Comparison of ENCODE assay signal across 9 mouse cellular contexts in the genomic region with DNA sequence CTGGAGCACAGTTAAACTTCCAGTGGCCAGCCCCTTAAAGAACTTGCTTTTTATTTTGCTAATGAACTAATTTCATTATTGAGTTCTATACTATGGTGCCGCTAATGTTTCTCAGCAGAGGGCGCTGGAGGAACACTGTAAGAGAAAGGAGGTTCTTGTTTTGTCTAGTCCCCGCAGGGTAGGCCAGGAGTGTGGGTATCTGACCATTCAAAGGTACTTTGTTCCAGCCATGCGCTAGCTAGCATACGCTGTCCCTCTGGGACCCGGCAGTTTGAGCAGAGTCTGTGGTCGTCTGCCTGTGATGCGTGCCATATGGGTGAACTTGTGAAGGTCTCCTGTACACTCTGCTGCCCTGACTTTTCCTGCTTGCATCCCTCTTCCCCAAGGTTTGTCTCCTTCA.
DNase-seq lines count a peak whose midpoint lies in the region; ATAC-seq and TF ChIP-seq lines count a peak whose summit lies in the region.
"Had no signal": no experiment of that assay in that cellular context is flagged by ENCODE, and none has a peak within 500 bp of the region (broad histone marks: within the 10 kb centered on the region; RNA-seq: fewer than 3 reads in every experiment).

No protein-coding gene starts in this region.

- H3K4me3 ChIP-seq in lung, adult 2 months (replicated peaks; ENCODE audit: extremely low read depth, low read depth, low read length) = no peak overlapping the region
- H3K4me3 ChIP-seq in forebrain, embryonic 15.5 days = no peak overlapping the region
- H3K4me3 ChIP-seq in kidney, embryonic 15.5 days (replicated peaks) = no peak overlapping the region
- H3K4me3 ChIP-seq in liver, adult 2 months (ENCODE audit: insufficient read depth, low read depth, low read length) = no peak overlapping the region
- H3K4me3 ChIP-seq: erythroblast, embryonic 14.5 days had no signal

- H3K4me2 ChIP-seq in forebrain, embryonic 15.5 days (replicated peaks) = peak overlapping the region; percentile 34
- H3K4me2 ChIP-seq in kidney, embryonic 15.5 days = peak overlapping the region; percentile 42

- no peaks in the 10 kb centered on the region for H3K4me1 ChIP-seq in lung, adult 2 months (ENCODE audit: control insufficient read depth, insufficient read depth, low read length)
- H3K4me1 ChIP-seq in forebrain, embryonic 15.5 days = 0 out of 2 replicates have a peak, but pooled peaks cover 2% of the 10 kb centered on the region
- 0 out of 2 replicates have a peak, but pooled peaks cover 3% of the 10 kb centered on the region for H3K4me1 ChIP-seq in kidney, embryonic 15.5 days
- H3K4me1 ChIP-seq in liver, adult 2 months (ENCODE audit: control insufficient read depth, insufficient read depth, low read length) = no peaks in the 10 kb centered on the region

- 16% methylated on average over 8 of the region's 8 CpGs for WGBS in lung, adult 2 months
- 2% methylated on average over 8 of the region's 8 CpGs for WGBS in forebrain, embryonic 15.5 days
- WGBS in kidney, embryonic 15.5 days = 5% methylated on average over 8 of the region's 8 CpGs
- 17% methylated on average over 8 of the region's 8 CpGs for WGBS in liver, adult 2 months

- peak; percentile 0 for DNase-seq in lung, postnatal 36 days
- no peak for DNase-seq in lung, adult 2 months
- peak; percentile 59 for DNase-seq in adrenal gland, postnatal 10 days
- DNase-seq in liver, adult 2 months (ENCODE audit: extremely low read depth, low read depth, low spot score) = peak; percentile 8
- DNase-seq in ovary, postnatal 36 days (ENCODE audit: low spot score) = peak; percentile 36
- DNase-seq in thymus, postnatal 10 days (ENCODE audit: low spot score in 2 of 2) = no peak

- H3K27ac ChIP-seq in forebrain, embryonic 15.5 days (replicated peaks) = no peak overlapping the region
- H3K27ac ChIP-seq in kidney, embryonic 15.5 days = no peak overlapping the region
- no peak overlapping the region for H3K27ac ChIP-seq in liver, adult 2 months (replicated peaks; ENCODE audit: insufficient read depth, low read depth, low read length)

- no peak for TF ChIP-seq POLR2A in lung, adult 2 months (IDR thresholded peaks at IDR 0.05; ENCODE audit: borderline replicate concordance, extremely low read depth, low read depth, low read length)
- TF ChIP-seq POLR2A in liver, adult 2 months (IDR thresholded peaks at IDR 0.05; ENCODE audit: extremely low read depth, insufficient read depth, low read length) = no peak

- peak; percentile 93 for ATAC-seq in forebrain, embryonic 15.5 days (replicated peaks)
- peak; percentile 87 for ATAC-seq in kidney, embryonic 15.5 days (replicated peaks; ENCODE audit: low FRiP score)

- no peaks in the 10 kb centered on the region for H3K36me3 ChIP-seq in forebrain, embryonic 15.5 days
- no peaks in the 10 kb centered on the region for H3K36me3 ChIP-seq in kidney, embryonic 15.5 days
- H3K36me3 ChIP-seq in liver, adult 2 months (ENCODE audit: control insufficient read depth, insufficient read depth, low read length) = no peaks in the 10 kb centered on the region

- no peaks in the 10 kb centered on the region for H3K9me3 ChIP-seq in forebrain, embryonic 15.5 days
- no peaks in the 10 kb centered on the region for H3K9me3 ChIP-seq in kidney, embryonic 15.5 days (replicated peaks)

- H3K27me3 ChIP-seq in forebrain, embryonic 15.5 days = no peaks in the 10 kb centered on the region
- no peaks in the 10 kb centered on the region for H3K27me3 ChIP-seq in kidney, embryonic 15.5 days
- no peaks in the 10 kb centered on the region for H3K27me3 ChIP-seq in liver, adult 2 months (ENCODE audit: control insufficient read depth, insufficient read depth, low read length)

- no peak for TF ChIP-seq CTCF in lung, adult 2 months (IDR thresholded peaks at IDR 0.05; ENCODE audit: insufficient read depth, low read length)
- TF ChIP-seq CTCF in liver, adult 2 months (IDR thresholded peaks at IDR 0.05; ENCODE audit: low read depth, low read length) = 0 out of 2 replicates have a peak, but pooled peaks have one; percentile 3

- H3K9ac ChIP-seq in forebrain, embryonic 15.5 days (replicated peaks) = no peak overlapping the region
- H3K9ac ChIP-seq in kidney, embryonic 15.5 days = no peak overlapping the region
- H3K9ac ChIP-seq in liver, adult 2 months (ENCODE audit: low read depth, low read length) = no peak overlapping the region

- no peaks in the 10 kb centered on the region for H3K79me2 ChIP-seq in liver, adult 2 months (ENCODE audit: control insufficient read depth, insufficient read depth, low read length)

Comparison
In these comparisons a context has a peak if more than half of its experiments do, and no peak if none do; other contexts are left out.
1. DNase-seq: peak in lung, postnatal 36 days (single experiment), adrenal gland, postnatal 10 days (single experiment), liver, adult 2 months (single experiment) and ovary, postnatal 36 days (single experiment); none in lung, adult 2 months (single experiment) and thymus, postnatal 10 days (0 of 2).